In the genomic region with DNA sequence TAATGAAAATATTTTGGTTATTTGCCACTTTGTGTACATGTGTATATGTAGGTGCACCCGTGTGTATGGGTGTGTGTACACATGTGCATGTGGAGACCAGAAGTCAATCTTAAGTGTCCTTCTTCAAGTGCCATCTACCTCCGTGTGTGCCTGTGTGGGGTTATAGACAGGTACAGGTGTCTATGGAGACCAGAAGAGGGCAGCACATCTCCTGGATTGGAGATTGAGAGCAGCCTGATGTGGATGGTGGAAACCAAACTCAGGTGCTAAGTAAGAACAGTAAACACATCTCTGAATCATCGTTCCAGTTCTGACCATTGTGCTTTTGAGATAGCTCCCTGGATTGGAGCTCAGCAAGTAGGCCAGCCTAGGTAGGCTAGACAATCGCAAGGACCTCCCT, we compare ENCODE assay signal across 18 mouse cellular contexts. TPM values are rescaled to one million over a fixed set of nuclear protein-coding genes. Genes with fewer than 3 reads are reported as not detected.
DNase-seq lines count a peak whose midpoint lies in the region; ATAC-seq and TF ChIP-seq lines count a peak whose summit lies in the region.
"Had no signal": no experiment of that assay in that cellular context is flagged by ENCODE, and none has a peak within 500 bp of the region (broad histone marks: within the 10 kb centered on the region; RNA-seq: fewer than 3 reads in every experiment).

No protein-coding gene starts in this region.

- H3K27me3 ChIP-seq in thymus, adult 2 months (ENCODE audit: control insufficient read depth, insufficient read depth, low read length): no peaks in the 10 kb centered on the region
- no peaks in the 10 kb centered on the region for H3K27me3 ChIP-seq in forebrain, embryonic 12.5 days
- H3K27me3 ChIP-seq: embryonic facial prominence, embryonic 12.5 days; heart, embryonic 15.5 days; liver, embryonic 13.5 days had no signal

- no peak for ATAC-seq in forebrain, embryonic 12.5 days (ENCODE audit: low FRiP score)

- H3K4me2 ChIP-seq in forebrain, embryonic 12.5 days: no peak overlapping the region
- H3K4me2 ChIP-seq: embryonic facial prominence, embryonic 12.5 days; heart, embryonic 15.5 days; liver, embryonic 13.5 days had no signal

- no peak overlapping the region for H3K9ac ChIP-seq in forebrain, embryonic 12.5 days
- H3K9ac ChIP-seq: embryonic facial prominence, embryonic 12.5 days; heart, embryonic 15.5 days; liver, embryonic 13.5 days had no signal

- no peaks in the 10 kb centered on the region for H3K4me1 ChIP-seq in thymus, adult 2 months (replicated peaks; ENCODE audit: control insufficient read depth, insufficient read depth, low read length)
- no peaks in the 10 kb centered on the region for H3K4me1 ChIP-seq in forebrain, embryonic 12.5 days
- H3K4me1 ChIP-seq: embryonic facial prominence, embryonic 12.5 days; heart, embryonic 15.5 days; hindbrain, embryonic 10.5 days; liver, embryonic 13.5 days had no signal

- no peak overlapping the region for H3K27ac ChIP-seq in gastrocnemius, adult 2 months
- H3K27ac ChIP-seq in thymus, adult 2 months (ENCODE audit: control insufficient read depth, insufficient read depth, low read length): no peak overlapping the region
- no peak overlapping the region for H3K27ac ChIP-seq in forebrain, embryonic 12.5 days
- H3K27ac ChIP-seq: embryonic facial prominence, embryonic 12.5 days; heart, embryonic 15.5 days; hindbrain, embryonic 10.5 days; liver, embryonic 13.5 days had no signal

- no peak for DNase-seq in gastrocnemius, adult 2 months
- no peak for DNase-seq in gastrocnemius, postnatal 36 days
- DNase-seq in thymus, adult 2 months: peak; percentile 18
- DNase-seq in thymus, postnatal 0 days (ENCODE audit: low spot score): no peak
- DNase-seq in ZHBTc4 (ENCODE audit: low read depth, low spot score): peak; percentile 75
- DNase-seq in urinary bladder, postnatal 14 days (ENCODE audit: low spot score): no peak
- DNase-seq in layer of hippocampus, postnatal 25 days (ENCODE audit: extremely low spot score in 1 of 2, low spot score in 1 of 2): no peak
- DNase-seq: cerebellum, adult 11 months; heart, adult 18-20 months; kidney, postnatal 25 days; left cerebral cortex, postnatal 4 days; liver, embryonic 13.5 days; lung, postnatal 4 days; midbrain, embryonic 14.5 days had no signal

- intact Hi-C loops in gastrocnemius, adult 2 months (cut with DNase I): no loop called here
- intact Hi-C loops in gastrocnemius, postnatal 36 days (cut with DNase I): no loop called here

- TF ChIP-seq CTCF in gastrocnemius, adult 2 months (IDR thresholded peaks at IDR 0.05): 0 out of 2 replicates have a peak, but pooled peaks have one; percentile 7
- TF ChIP-seq CTCF in thymus, adult 2 months (IDR thresholded peaks at IDR 0.05; ENCODE audit: borderline replicate concordance, control insufficient read depth, extremely low read depth, insufficient read depth, low read length, poor library complexity): no peak

- no peak overlapping the region for H3K4me3 ChIP-seq in gastrocnemius, adult 2 months
- no peak overlapping the region for H3K4me3 ChIP-seq in thymus, adult 2 months (ENCODE audit: control insufficient read depth, insufficient read depth, low read length)
- no peak overlapping the region for H3K4me3 ChIP-seq in forebrain, embryonic 12.5 days (replicated peaks)
- H3K4me3 ChIP-seq: embryonic facial prominence, embryonic 12.5 days; heart, embryonic 15.5 days; hindbrain, embryonic 10.5 days; liver, embryonic 13.5 days had no signal

- no peak for TF ChIP-seq POLR2A in thymus, adult 2 months (IDR thresholded peaks at IDR 0.05; ENCODE audit: control insufficient read depth, extremely low read depth, insufficient read depth, low read length, poor library complexity)

- WGBS in thymus, adult 2 months: 97% methylated on average over 4 of the region's 4 CpGs
- WGBS in forebrain, embryonic 12.5 days: 86% methylated on average over 4 of the region's 4 CpGs

- no peaks in the 10 kb centered on the region for H3K36me3 ChIP-seq in thymus, adult 2 months (ENCODE audit: control insufficient read depth, insufficient read depth, low read length)
- H3K36me3 ChIP-seq in forebrain, embryonic 12.5 days (replicated peaks): no peaks in the 10 kb centered on the region
- H3K36me3 ChIP-seq: embryonic facial prominence, embryonic 12.5 days; heart, embryonic 15.5 days; hindbrain, embryonic 10.5 days; liver, embryonic 13.5 days had no signal

- no peaks in the 10 kb centered on the region for H3K9me3 ChIP-seq in forebrain, embryonic 12.5 days
- H3K9me3 ChIP-seq: embryonic facial prominence, embryonic 12.5 days; heart, embryonic 15.5 days; hindbrain, embryonic 10.5 days; liver, embryonic 13.5 days had no signal

RNA-seq across cellular contexts. Expression of a gene that starts 13.1 kb away (rescaled TPM):
- 1 to 10 TPM; 4.4 to 5.4 TPM for total RNA-seq in gastrocnemius, adult 2 months (2021)
- 1 to 10 TPM; 3.4 to 4.9 TPM for total RNA-seq in gastrocnemius, postnatal 36 days (2021)
- 1.9 and 2.5 TPM in 2 replicates for polyA plus RNA-seq in thymus, adult 2 months (2012; rRNA removed)
- polyA plus RNA-seq in thymus, postnatal 0 days (2015; fragmentation: Nextera tagmentation; extraction: Ambion mirVana): 5.7 and 8.1 TPM in 2 replicates
- polyA plus RNA-seq in forebrain, embryonic 12.5 days (2016; fragmentation: Nextera tagmentation; extraction: Ambion mirVana): 6.9 and 7.7 TPM in 2 replicates
- total RNA-seq in layer of hippocampus, postnatal 25 days (2021): 1 to 10 TPM; 2.3 to 4.0 TPM

RNA-seq across cellular contexts. Expression of a gene that starts 13.1 kb away (rescaled TPM):
- 100 to 1,000 TPM; 409 to 580 TPM for total RNA-seq in gastrocnemius, adult 2 months (2021)
- 100 to 1,000 TPM; 372 to 423 TPM for total RNA-seq in gastrocnemius, postnatal 36 days (2021)
- 358 and 374 TPM in 2 replicates for polyA plus RNA-seq in thymus, adult 2 months (2012; rRNA removed)
- polyA plus RNA-seq in thymus, postnatal 0 days (2015; fragmentation: Nextera tagmentation; extraction: Ambion mirVana): 1,086 and 1,155 TPM in 2 replicates
- polyA plus RNA-seq in forebrain, embryonic 12.5 days (2016; fragmentation: Nextera tagmentation; extraction: Ambion mirVana): 851 and 914 TPM in 2 replicates
- total RNA-seq in layer of hippocampus, postnatal 25 days (2021): 10 to 100 TPM; 45.0 to 46.0 TPM

RNA-seq across cellular contexts. Expression of a gene that starts 34.8 kb away (rescaled TPM):
- total RNA-seq in gastrocnemius, adult 2 months (2021): 10 to 100 TPM; 12.3 to 12.8 TPM
- total RNA-seq in gastrocnemius, postnatal 36 days (2021): 10 to 100 TPM in 1 of 2 experiments, 1 to 10 TPM in 1; 8.4 to 11.8 TPM
- 18.6 and 19.0 TPM in 2 replicates for polyA plus RNA-seq in thymus, adult 2 months (2012; rRNA removed)
- polyA plus RNA-seq in thymus, postnatal 0 days (2015; fragmentation: Nextera tagmentation; extraction: Ambion mirVana): 75.1 and 80.8 TPM in 2 replicates
- polyA plus RNA-seq in forebrain, embryonic 12.5 days (2016; fragmentation: Nextera tagmentation; extraction: Ambion mirVana): 73.1 and 74.2 TPM in 2 replicates
- total RNA-seq in layer of hippocampus, postnatal 25 days (2021): 10 to 100 TPM; 14.6 to 17.5 TPM

RNA-seq across cellular contexts. Expression of a gene that starts 36.9 kb away (rescaled TPM):
- total RNA-seq in gastrocnemius, adult 2 months (2021): 1 to 10 TPM; 4.1 to 4.5 TPM
- 1 to 10 TPM; 4.0 to 5.7 TPM for total RNA-seq in gastrocnemius, postnatal 36 days (2021)
- 2.0 and 2.5 TPM in 2 replicates for polyA plus RNA-seq in thymus, adult 2 months (2012; rRNA removed)
- 5.6 and 7.6 TPM in 2 replicates for polyA plus RNA-seq in thymus, postnatal 0 days (2015; fragmentation: Nextera tagmentation; extraction: Ambion mirVana)
- polyA plus RNA-seq in forebrain, embryonic 12.5 days (2016; fragmentation: Nextera tagmentation; extraction: Ambion mirVana): 4.6 and 5.5 TPM in 2 replicates
- total RNA-seq in layer of hippocampus, postnatal 25 days (2021): 1 to 10 TPM; 6.5 to 6.9 TPM

Comparison
In these comparisons a context has a peak if more than half of its experiments do, and no peak if none do; other contexts are left out.
1. DNase-seq: peak in thymus, adult 2 months (single experiment) and ZHBTc4 (single experiment); none in gastrocnemius, adult 2 months (single experiment), gastrocnemius, postnatal 36 days (0 of 2), thymus, postnatal 0 days (single experiment), urinary bladder, postnatal 14 days (single experiment) and layer of hippocampus, postnatal 25 days (0 of 2).
2. RNA of a gene that starts 13.1 kb away (total RNA-seq): 409 to 580 TPM in gastrocnemius, adult 2 months and 372 to 423 TPM in gastrocnemius, postnatal 36 days; 45.0 to 46.0 TPM in layer of hippocampus, postnatal 25 days; every median in the first group is over 4 times any median in the second.